Mouse (Mus musculus) liver, embryonic 15.5 days (tissue): ENCODE measurements around the gene Tmem56. TPM values are rescaled to one million over a fixed set of nuclear protein-coding genes. Genes with fewer than 3 reads are reported as not detected.

Experiments used
- ATAC-seq: fragments of 200-750 bp; cut with Nextera tagmentation; 2 replicates; pipeline ENCODE4 v1.8.0; 2017; ENCODE audit warnings: moderate number of reproducible peaks, mild to moderate bottlenecking, moderate library complexity; ENCODE audit not compliant: insufficient read depth
- H3K27ac ChIP-seq: fragments of 300-500 bp; sonication (generic); replicated peaks from 2 replicates; pipeline ENCODE4 v1.5.1; 2015; ENCODE audit warnings: mild to moderate bottlenecking, inconsistent platforms
- H3K27me3 ChIP-seq: fragments of 300-500 bp; sonication (generic); 2 replicates; pipeline ENCODE4 v1.6.1; 2015; ENCODE audit warnings: mild to moderate bottlenecking, inconsistent platforms
- H3K36me3 ChIP-seq: fragments of 300-500 bp; sonication (generic); replicated peaks from 2 replicates; pipeline ENCODE4 v1.6.1; 2015; ENCODE audit warnings: moderate library complexity, mild to moderate bottlenecking, inconsistent platforms
- H3K4me1 ChIP-seq: fragments of 300-500 bp; sonication (generic); replicated peaks from 2 replicates; pipeline ENCODE4 v1.6.1; 2015; ENCODE audit warnings: inconsistent platforms
- H3K4me2 ChIP-seq: fragments of 300-500 bp; sonication (generic); 2 replicates; pipeline ENCODE4 v1.6.1; 2015; ENCODE audit warnings: moderate library complexity, mild to moderate bottlenecking, inconsistent platforms
- H3K4me3 ChIP-seq: fragments of 300-500 bp; sonication (generic); replicated peaks from 2 replicates; pipeline ENCODE4 v1.5.1; 2015; ENCODE audit warnings: mild to moderate bottlenecking, inconsistent platforms
- H3K9ac ChIP-seq: fragments of 300-500 bp; sonication (generic); 2 replicates; pipeline ENCODE4 v1.6.1; 2015; ENCODE audit warnings: moderate library complexity, mild to moderate bottlenecking, inconsistent platforms
- H3K9me3 ChIP-seq: fragments of 300-500 bp; sonication (generic); replicated peaks from 2 replicates; pipeline ENCODE4 v1.6.1; 2016; ENCODE audit warnings: inconsistent platforms
- WGBS: fragments of 180-500 bp; shearing (Covaris S2); methylation state at CpG from one replicate; pipeline ENCODE4 v1.1.7; 2015; ENCODE audit warnings: mixed read lengths; ENCODE audit not compliant: insufficient replicate concordance; 5-methylcytosine and 5-hydroxymethylcytosine counted together
- polyA plus RNA-seq: library from polyadenylated mRNA; unstranded; fragments of >200 nt; fragmentation: Nextera tagmentation; extraction: Ambion mirVana; gene quantifications from 2 replicates; pipeline ENCODE4 v1.2.1, GENCODE M21; 2015

The Tmem56 gene
- polyA plus RNA-seq, 1 experiment from 2014 or later: 14.9 TPM

GRCm38 (mm10) chr3:121201012-121201747 lies 81.7 kb downstream of the Tmem56 start:
- peak overlapping the region; percentile 95 for H3K27ac ChIP-seq
- H3K4me3 ChIP-seq: peak overlapping the region; percentile 24
- peak; percentile 100 for ATAC-seq

DNA sequence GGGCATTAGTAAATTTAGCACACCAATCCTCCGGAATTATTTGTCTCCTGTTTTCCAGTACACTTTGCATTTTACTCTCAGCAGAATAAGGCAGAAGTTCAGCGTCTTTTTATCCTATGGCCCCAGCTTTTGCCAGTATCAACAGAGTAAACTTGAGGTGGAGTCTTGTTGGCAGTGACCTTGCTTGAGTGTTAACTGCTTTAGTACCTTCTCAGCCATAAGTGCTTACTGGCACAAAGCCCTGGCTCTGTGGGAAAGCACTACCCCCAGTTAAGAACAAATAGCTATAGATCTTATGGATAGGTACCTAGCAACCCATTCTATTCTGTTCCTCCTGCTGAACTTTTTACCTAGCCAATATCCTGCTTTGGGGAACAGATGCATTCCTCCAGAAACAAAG lies 93.7 kb downstream of the Tmem56 start:
- 70% methylated on average over 2 of the region's 2 CpGs for WGBS
- ATAC-seq: no peak

More at GRCm38 (mm10) chr3:121201012-121201747, 81.7 kb downstream of the Tmem56 start:
- Histone ChIP-seq H3K4me1 (peaks cover 45% of the 10 kb centered on the region), H3K4me2 (peak overlapping the region; percentile 70), H3K9me3 (no peaks in the 10 kb centered on the region), H3K27me3 (no peaks in the 10 kb centered on the region), H3K9ac (peak overlapping the region; percentile 40), H3K36me3 (peaks cover 7% of the 10 kb centered on the region)
- 10% methylated on average over 11 of the region's 11 CpGs for WGBS

DNA sequence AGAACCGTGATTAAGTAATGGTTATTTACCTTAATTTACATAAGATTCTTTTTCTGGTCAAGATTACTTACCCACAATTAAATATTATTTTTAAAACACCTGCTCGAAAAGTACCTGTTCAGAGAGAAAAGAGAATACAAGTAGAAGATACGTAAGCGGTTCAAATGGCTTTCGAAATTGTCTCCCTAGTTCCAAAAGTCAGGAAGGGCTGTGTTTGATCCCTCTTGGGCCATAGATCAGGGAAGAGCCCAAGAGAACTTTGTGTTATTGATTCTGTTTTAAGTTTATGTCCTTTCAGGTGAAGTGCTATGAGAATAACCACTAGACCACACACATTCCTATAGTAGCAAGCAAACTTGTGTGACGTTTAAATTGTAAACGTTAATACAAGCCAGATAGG lies 95.4 kb downstream of the Tmem56 start:
- peaks cover 4% of the 10 kb centered on the region for H3K4me1 ChIP-seq
- no peaks in the 10 kb centered on the region for H3K36me3 ChIP-seq
- no peak overlapping the region for H3K4me3 ChIP-seq
- 75% methylated on average over 7 of the region's 7 CpGs for WGBS
- H3K9ac ChIP-seq: no peak overlapping the region
- no peak overlapping the region for H3K27ac ChIP-seq
- peaks cover 3% of the 10 kb centered on the region; the same call in 1 of the 2 replicates for H3K27me3 ChIP-seq
- ATAC-seq: no peak
- no peak overlapping the region for H3K4me2 ChIP-seq
- H3K9me3 ChIP-seq: no peaks in the 10 kb centered on the region

More for the DNA sequence above, 93.7 kb downstream of the Tmem56 start:
- Histone ChIP-seq H3K4me2 (no peak overlapping the region), H3K27ac (no peak overlapping the region), H3K4me3 (no peak overlapping the region), H3K4me1 (peaks cover 4% of the 10 kb centered on the region), H3K9me3 (no peaks in the 10 kb centered on the region), H3K9ac (no peak overlapping the region), H3K27me3 (peaks cover 3% of the 10 kb centered on the region; the same call in 1 of the 2 replicates), H3K36me3 (no peaks in the 10 kb centered on the region)

DNA sequence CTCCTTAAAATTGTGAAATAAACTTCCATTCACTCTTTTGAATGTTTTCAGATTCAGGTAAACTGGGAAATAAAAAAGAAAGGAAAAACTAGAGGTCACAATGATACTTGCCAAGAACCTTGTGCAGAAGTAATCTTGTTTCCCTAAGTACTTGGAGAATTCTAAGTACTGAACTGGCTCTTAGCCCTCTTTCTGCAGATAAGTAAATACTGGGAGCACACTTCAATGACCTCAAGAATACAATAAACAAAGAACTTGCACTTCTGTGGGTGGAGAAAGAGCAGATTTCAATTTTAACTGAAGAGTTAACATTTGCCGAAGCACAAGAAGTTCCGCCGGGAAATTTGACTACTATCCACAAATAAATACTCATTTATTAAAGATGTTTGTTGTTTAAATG lies 96.0 kb downstream of the Tmem56 start:
- WGBS: 83% methylated on average over 3 of the region's 3 CpGs
- no peak overlapping the region for H3K4me3 ChIP-seq

DNA sequence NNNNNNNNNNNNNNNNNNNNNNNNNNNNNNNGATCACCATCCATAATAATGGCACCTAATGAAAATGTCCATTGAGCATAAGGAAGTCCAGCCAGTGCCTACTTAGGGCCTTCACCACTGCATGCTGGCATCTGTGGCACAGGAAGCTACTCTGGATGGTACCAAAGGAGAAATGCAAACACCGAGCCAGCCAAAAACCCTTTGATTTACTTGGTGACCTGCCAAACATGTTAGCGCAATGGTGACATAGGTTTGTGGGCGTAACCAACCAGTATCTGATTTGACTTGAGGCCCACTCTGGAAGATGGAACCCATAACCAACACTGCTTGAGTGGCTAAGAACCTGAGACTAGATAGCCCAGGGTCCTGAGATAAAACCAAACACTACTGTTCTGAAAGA lies 97.7 kb downstream of the Tmem56 start:
- no peak for ATAC-seq
- no peaks in the 10 kb centered on the region for H3K36me3 ChIP-seq
- H3K27me3 ChIP-seq: no peaks in the 10 kb centered on the region
- H3K4me3 ChIP-seq: no peak overlapping the region
- no peak overlapping the region for H3K27ac ChIP-seq
- no peak overlapping the region for H3K4me2 ChIP-seq
- H3K4me1 ChIP-seq: peaks cover 4% of the 10 kb centered on the region
- H3K9me3 ChIP-seq: no peaks in the 10 kb centered on the region
- H3K9ac ChIP-seq: no peak overlapping the region
- 69% methylated on average over 3 of the region's 3 CpGs for WGBS

More for the DNA sequence above, 96.0 kb downstream of the Tmem56 start:
- no peaks in the 10 kb centered on the region for H3K9me3 ChIP-seq
- no peak overlapping the region for H3K9ac ChIP-seq
- no peaks in the 10 kb centered on the region for H3K36me3 ChIP-seq
- no peak for ATAC-seq
- H3K4me1 ChIP-seq: peaks cover 4% of the 10 kb centered on the region
- H3K27ac ChIP-seq: no peak overlapping the region
- no peak overlapping the region for H3K4me2 ChIP-seq
- H3K27me3 ChIP-seq: peaks cover 3% of the 10 kb centered on the region; the same call in 1 of the 2 replicates

DNA sequence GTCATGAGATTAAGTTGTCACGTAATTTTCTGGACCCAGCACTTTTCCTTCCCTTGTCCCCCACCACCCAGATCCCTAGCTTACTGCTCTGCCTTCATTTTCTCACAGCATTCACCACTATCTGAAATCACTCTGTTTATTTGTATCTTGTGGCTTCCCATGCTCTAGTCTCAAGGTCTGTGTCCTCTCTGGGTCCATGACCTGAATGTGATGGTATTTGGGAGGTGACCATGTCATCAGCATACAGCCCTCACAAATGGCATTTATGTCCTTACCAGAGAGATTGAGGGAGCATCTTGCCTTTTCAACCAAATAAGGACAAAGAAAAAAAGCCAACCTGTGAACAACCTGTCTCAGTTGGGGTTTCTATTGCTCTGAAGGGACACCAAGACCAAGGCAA lies 106.9 kb downstream of the Tmem56 start:
- 75% methylated on average over 1 of the region's 1 CpGs for WGBS
- H3K27me3 ChIP-seq: no peaks in the 10 kb centered on the region
- H3K9ac ChIP-seq: no peak overlapping the region
- ATAC-seq: no peak
- no peak overlapping the region for H3K4me3 ChIP-seq
- no peak overlapping the region for H3K4me2 ChIP-seq
- no peaks in the 10 kb centered on the region for H3K9me3 ChIP-seq
- no peaks in the 10 kb centered on the region for H3K36me3 ChIP-seq
- H3K4me1 ChIP-seq: peaks cover 26% of the 10 kb centered on the region
- H3K27ac ChIP-seq: no peak overlapping the region

- ATAC-seq: no peak
- 23% methylated on average over 9 of the region's 9 CpGs for WGBS
Observed at GRCm38 (mm10) chr3:121174248-121174945, 108.5 kb downstream of the Tmem56 start.

DNA sequence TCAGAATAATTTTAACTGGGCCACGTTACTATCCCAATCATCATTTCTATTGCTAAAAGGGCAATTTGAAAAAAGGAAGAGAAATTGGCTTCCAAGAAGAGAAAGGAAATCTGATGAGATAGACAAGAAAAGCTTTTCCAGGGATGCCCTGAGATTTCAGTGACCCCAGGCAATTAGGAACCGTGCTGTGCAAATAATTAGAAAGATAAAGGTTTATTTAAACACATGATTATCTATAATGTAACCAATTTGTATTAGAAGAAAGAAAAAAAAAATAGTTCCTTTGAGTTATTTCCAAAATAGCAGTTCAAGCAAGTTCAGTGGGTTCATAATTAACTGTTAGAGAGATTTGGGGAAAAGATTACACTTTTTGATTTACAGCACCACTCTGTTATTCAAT lies 110.2 kb downstream of the Tmem56 start:
- WGBS: 65% methylated on average over 2 of the region's 2 CpGs
- H3K4me3 ChIP-seq: no peak overlapping the region
- no peak for ATAC-seq
- no peak overlapping the region for H3K4me2 ChIP-seq
- no peaks in the 10 kb centered on the region for H3K36me3 ChIP-seq
- no peak overlapping the region for H3K27ac ChIP-seq
- H3K27me3 ChIP-seq: no peaks in the 10 kb centered on the region
- H3K9ac ChIP-seq: no peak overlapping the region
- no peaks in the 10 kb centered on the region for H3K9me3 ChIP-seq
- peaks cover 50% of the 10 kb centered on the region for H3K4me1 ChIP-seq

More at GRCm38 (mm10) chr3:121174248-121174945, 108.5 kb downstream of the Tmem56 start:
- no peaks in the 10 kb centered on the region for H3K9me3 ChIP-seq
- H3K9ac ChIP-seq: no peak overlapping the region
- no peak overlapping the region for H3K27ac ChIP-seq
- no peaks in the 10 kb centered on the region for H3K36me3 ChIP-seq
- H3K27me3 ChIP-seq: no peaks in the 10 kb centered on the region
- no peak overlapping the region for H3K4me2 ChIP-seq
- no peak overlapping the region for H3K4me3 ChIP-seq
- H3K4me1 ChIP-seq: peaks cover 42% of the 10 kb centered on the region

DNA sequence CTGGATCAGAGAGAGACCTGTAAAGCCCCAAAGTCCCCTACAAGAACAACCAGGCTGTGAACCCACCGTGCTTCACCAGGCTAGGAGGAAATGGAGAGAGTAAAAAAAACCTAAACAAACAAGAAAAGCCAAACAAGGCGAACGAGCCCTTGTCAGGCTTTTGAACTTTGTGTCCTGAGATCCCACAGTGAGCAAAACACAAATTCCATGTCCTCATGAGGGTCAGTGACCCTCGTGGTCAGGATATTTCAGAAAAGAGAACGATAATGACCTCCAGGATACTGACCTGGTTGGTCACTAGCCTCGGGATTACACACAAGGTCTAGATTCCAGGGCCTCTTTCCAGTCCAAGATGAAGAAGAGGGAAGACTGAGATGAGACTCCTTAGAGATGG lies 111.0 kb downstream of the Tmem56 start:
- Histone ChIP-seq H3K9me3 (no peaks in the 10 kb centered on the region), H3K27ac (peak overlapping the region; percentile 54; the same call in 1 of the 2 replicates), H3K4me3 (peak overlapping the region; percentile 70), H3K9ac (0 out of 2 replicates have a peak overlapping the region, but pooled peaks have one; percentile 32), H3K27me3 (no peaks in the 10 kb centered on the region), H3K4me1 (peaks cover 50% of the 10 kb centered on the region), H3K4me2 (peak overlapping the region; percentile 92), H3K36me3 (no peaks in the 10 kb centered on the region)
- WGBS: 24% methylated on average over 6 of the region's 6 CpGs
- peak; percentile 3; the same call in 1 of the 2 replicates for ATAC-seq

DNA sequence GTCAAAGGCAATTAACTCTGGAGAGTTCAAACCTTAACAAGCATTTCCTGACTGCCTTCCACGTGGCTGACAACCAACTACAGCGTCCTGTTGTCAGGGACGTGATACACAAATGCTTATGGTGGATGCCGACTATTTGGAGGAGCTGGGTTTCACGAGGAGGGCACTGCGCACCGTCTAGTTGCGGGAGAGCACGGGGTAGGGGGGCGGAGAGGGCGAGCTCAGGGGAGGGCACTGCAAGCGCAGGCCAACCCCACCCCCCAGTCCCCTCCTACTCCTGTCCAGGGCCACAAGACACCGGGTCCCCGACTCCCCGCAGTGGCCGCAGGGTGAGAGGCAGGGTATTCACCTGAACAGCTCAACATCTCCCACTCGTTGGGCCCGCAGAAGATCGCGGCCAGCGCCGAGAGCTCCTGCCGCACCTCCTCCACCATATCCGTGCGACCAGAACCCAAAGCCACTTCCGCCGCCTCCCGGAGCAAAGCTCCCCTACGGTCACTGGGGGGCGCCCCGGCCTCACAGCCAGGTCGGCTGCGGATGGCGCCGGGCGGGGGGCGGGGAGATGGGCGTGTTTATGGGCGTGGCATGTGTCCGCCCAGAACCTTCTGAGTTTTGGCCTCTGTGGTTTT lies 111.5 kb downstream of the Tmem56 start, which contains the start of gene Rwdd3:
Rwdd3 (minus strand) TSS at position 453 of the 629 bp plus-strand sequence.
- H3K9me3 ChIP-seq: no peaks in the 10 kb centered on the region
- H3K4me1 ChIP-seq: peaks cover 50% of the 10 kb centered on the region
- H3K36me3 ChIP-seq: no peaks in the 10 kb centered on the region
- peak within 1 kb of the TSS; percentile 67 for H3K9ac ChIP-seq
- peak within 1 kb of the TSS; percentile 92 for H3K4me2 ChIP-seq
- under 1% methylated on average over 40 of the region's 40 CpGs for WGBS
- no peaks in the 10 kb centered on the region for H3K27me3 ChIP-seq
- ATAC-seq: peak; percentile 93
- peak within 1 kb of the TSS; percentile 70 for H3K4me3 ChIP-seq
- H3K27ac ChIP-seq: peak within 1 kb of the TSS; percentile 79

DNA sequence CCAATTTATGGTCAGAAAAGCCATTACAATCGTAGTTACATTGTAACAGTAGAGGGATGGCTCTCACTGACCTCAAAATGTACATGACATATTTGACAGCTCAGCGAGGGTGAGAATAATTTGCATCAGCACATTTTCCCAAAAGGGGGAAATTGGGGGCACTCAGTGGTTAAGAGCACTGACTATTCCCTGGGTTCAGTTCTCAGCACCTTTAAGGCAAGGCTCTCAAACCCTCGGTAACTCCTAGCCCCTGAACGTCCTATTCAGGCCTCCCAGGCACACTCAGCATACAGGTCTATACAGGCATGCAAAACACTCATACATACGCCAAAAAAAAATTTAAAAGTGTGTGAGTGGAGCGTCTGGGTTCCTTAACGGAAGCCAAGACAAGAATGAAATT lies 112.3 kb downstream of the Tmem56 start:
- H3K27me3 ChIP-seq: no peaks in the 10 kb centered on the region
- no peak overlapping the region for H3K9ac ChIP-seq
- no peak overlapping the region for H3K27ac ChIP-seq
- H3K36me3 ChIP-seq: no peaks in the 10 kb centered on the region
- H3K4me1 ChIP-seq: peaks cover 50% of the 10 kb centered on the region
- peak overlapping the region; percentile 92 for H3K4me2 ChIP-seq
- no peaks in the 10 kb centered on the region for H3K9me3 ChIP-seq
- no peak for ATAC-seq
- WGBS: 32% methylated on average over 7 of the region's 7 CpGs
- peak overlapping the region; percentile 70; the same call in 1 of the 2 replicates for H3K4me3 ChIP-seq
